Mouse (Mus musculus): ENCODE data around the gene Nrap. TPM values are rescaled to one million over a fixed set of nuclear protein-coding genes. Genes with fewer than 3 reads are reported as not detected.

Nrap gene
- polyA plus RNA-seq, 1 experiment from 2014 or later, result 0.10 TPM

DNA sequence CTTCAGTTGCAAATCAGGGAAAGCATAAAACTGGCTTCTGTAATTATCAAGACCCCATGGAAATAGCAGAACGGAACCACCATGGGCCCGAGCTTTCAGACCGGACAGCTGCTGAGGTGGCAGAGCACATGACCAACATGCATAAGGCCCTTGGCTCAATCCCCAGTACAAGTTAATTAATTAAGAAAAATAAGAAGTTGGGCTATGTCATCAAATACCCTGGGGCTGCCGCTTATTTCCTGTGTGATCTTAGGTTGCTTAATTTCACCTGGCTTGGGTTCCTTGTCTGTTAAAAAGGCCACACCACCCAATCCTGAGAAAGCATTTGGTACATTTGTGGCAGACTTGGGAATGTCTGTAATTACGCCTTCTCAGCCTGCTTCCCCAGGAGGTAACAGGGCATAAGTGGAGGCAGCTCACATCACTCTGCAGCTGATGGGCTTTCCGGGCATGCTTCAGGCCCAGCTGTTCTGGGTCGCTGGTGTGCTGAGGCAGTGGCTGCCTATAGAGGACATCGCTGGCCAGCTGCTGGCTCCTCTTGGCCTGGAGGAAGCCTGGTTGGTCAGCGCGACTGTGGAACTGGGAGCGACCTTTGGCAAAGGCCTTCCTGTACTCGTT is 68.4 kb downstream of the Nrap start:
- Histone ChIP-seq H3K4me3 (no peak overlapping the region), H3K9ac (no peak overlapping the region), H3K4me1 (peaks cover 20% of the 10 kb centered on the region), H3K4me2 (no peak overlapping the region), H3K27me3 (replicated peaks) (no peaks in the 10 kb centered on the region), H3K36me3 (no peaks in the 10 kb centered on the region), H3K27ac (no peak overlapping the region), H3K9me3 (replicated peaks) (no peaks in the 10 kb centered on the region)
- no peak for ATAC-seq
- 66% methylated on average over 12 of the region's 12 CpGs for WGBS (ENCODE audit: insufficient replicate concordance)

GRCm38 (mm10) chr19:56320186-56320860 is 69.5 kb downstream of the Nrap start:
- WGBS (ENCODE audit: insufficient replicate concordance), result 39% methylated on average over 26 of the region's 26 CpGs
- Histone ChIP-seq H3K4me2 (peak overlapping the region; percentile 32), H3K4me3 (no peak overlapping the region), H3K4me1 (peaks cover 20% of the 10 kb centered on the region), H3K9ac (no peak overlapping the region), H3K27ac (no peak overlapping the region), H3K27me3 (replicated peaks) (no peaks in the 10 kb centered on the region), H3K36me3 (no peaks in the 10 kb centered on the region), H3K9me3 (replicated peaks) (no peaks in the 10 kb centered on the region)
- ATAC-seq, result no peak

DNA sequence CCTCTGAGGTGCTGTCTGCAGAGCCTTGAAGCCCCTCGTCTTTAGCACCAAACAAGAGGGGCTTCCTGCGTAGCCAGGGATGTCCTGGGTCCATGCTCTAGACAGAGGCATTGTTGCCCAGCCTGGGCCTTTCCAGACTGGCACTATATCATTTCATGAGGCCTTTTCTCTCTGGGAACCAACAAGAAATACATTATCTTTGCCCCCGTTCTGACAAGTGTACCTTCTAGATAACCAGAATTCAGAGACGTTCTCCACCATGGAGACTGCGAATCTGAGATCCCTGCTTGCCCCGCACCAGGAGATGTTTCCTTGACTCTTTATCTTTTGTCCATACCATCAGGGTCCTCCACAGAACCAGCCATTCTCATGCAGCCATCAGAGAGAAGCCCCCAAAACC is 70.2 kb downstream of the Nrap start:
- Histone ChIP-seq H3K4me3 (no peak overlapping the region), H3K4me2 (peak overlapping the region; percentile 32), H3K9me3 (replicated peaks) (no peaks in the 10 kb centered on the region), H3K36me3 (no peaks in the 10 kb centered on the region), H3K9ac (no peak overlapping the region), H3K27ac (no peak overlapping the region), H3K4me1 (peaks cover 20% of the 10 kb centered on the region), H3K27me3 (replicated peaks) (no peaks in the 10 kb centered on the region)
- WGBS (ENCODE audit: insufficient replicate concordance), result 44% methylated on average over 6 of the region's 6 CpGs
- peak; percentile 74; the same call in 1 of the 2 replicates for ATAC-seq

DNA sequence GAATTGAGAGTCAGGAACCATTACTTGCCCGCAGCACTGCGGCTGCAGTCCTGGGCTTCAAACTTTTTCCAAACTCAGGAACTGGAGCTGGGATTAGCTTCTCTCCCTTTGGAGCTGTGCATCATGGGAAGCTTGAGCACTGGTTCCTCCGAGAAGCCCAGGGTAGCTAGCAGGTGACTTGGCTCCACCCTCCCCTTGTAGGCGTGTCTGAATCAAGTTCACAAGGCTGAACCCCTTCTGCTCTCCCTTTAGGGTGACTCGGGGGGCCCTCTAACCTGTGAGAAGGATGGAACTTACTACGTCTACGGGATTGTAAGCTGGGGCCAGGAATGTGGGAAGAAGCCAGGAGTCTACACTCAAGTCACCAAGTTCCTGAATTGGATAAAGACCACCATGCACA is 70.6 kb downstream of the Nrap start:
- 66% methylated on average over 7 of the region's 7 CpGs for WGBS (ENCODE audit: insufficient replicate concordance)
- Histone ChIP-seq H3K27ac (no peak overlapping the region), H3K27me3 (replicated peaks) (no peaks in the 10 kb centered on the region), H3K4me2 (peak overlapping the region; percentile 32), H3K9me3 (replicated peaks) (no peaks in the 10 kb centered on the region), H3K36me3 (no peaks in the 10 kb centered on the region), H3K9ac (no peak overlapping the region), H3K4me1 (peaks cover 20% of the 10 kb centered on the region), H3K4me3 (no peak overlapping the region)
- ATAC-seq, result peak; percentile 68; the same call in 1 of the 2 replicates

DNA sequence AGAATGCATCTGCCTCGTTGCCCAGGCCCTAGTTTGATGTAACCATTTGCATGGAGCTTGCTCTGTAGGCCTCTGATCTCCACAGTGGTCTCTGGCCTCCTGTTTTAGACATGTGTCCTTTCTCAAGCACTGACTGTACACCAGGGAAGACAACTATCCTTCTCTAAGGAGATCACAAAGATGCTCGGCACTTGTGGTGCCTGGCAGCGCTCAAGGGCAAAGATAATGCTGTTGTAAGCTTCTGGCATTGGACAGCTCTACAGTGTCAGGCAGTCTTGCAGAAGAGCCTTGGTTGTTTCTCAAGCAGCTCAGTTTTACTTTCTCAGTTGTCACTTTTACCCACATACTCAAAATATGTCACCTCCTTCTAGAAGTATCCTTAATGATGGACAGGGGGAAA is 73.3 kb downstream of the Nrap start:
- Histone ChIP-seq H3K36me3 (no peaks in the 10 kb centered on the region), H3K4me3 (no peak overlapping the region), H3K9ac (no peak overlapping the region), H3K27me3 (replicated peaks) (no peaks in the 10 kb centered on the region), H3K4me1 (peaks cover 20% of the 10 kb centered on the region), H3K27ac (no peak overlapping the region), H3K9me3 (replicated peaks) (no peaks in the 10 kb centered on the region), H3K4me2 (no peak overlapping the region)
- 67% methylated on average over 3 of the region's 3 CpGs for WGBS (ENCODE audit: insufficient replicate concordance)
- ATAC-seq, result no peak

GRCm38 (mm10) chr19:56300835-56301234 is 89.0 kb downstream of the Nrap start:
- WGBS (ENCODE audit: insufficient replicate concordance), result 56% methylated on average over 11 of the region's 11 CpGs
- Histone ChIP-seq H3K36me3 (no peaks in the 10 kb centered on the region), H3K27ac (no peak overlapping the region), H3K4me3 (no peak overlapping the region), H3K27me3 (replicated peaks) (0 out of 2 replicates have a peak, but pooled peaks cover 4% of the 10 kb centered on the region), H3K9ac (no peak overlapping the region), H3K4me2 (no peak overlapping the region), H3K9me3 (replicated peaks) (no peaks in the 10 kb centered on the region), H3K4me1 (no peaks in the 10 kb centered on the region)
- no peak for ATAC-seq

DNA sequence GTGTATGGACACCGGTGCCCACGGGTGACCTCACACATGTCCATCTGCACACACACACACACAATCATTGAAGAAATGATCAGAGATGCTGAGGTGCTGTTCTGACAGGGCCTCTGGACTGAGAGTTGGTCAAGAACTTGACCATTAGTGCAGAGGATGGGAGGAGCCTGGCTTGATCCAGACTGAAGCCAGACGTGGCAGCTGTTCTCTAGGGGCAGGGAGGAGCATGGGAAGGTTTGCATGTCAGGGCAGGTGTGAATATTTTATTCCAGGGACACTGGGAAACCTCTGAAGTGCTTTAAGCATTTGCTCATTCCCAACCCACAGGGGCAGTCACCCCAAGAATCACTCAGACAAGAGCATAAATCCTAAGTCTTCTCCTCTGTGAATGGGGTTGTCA is 92.6 kb downstream of the Nrap start:
- Histone ChIP-seq H3K9me3 (replicated peaks) (no peaks in the 10 kb centered on the region), H3K9ac (no peak overlapping the region), H3K36me3 (no peaks in the 10 kb centered on the region), H3K4me3 (no peak overlapping the region), H3K4me1 (no peaks in the 10 kb centered on the region), H3K27ac (no peak overlapping the region), H3K4me2 (no peak overlapping the region), H3K27me3 (replicated peaks) (0 out of 2 replicates have a peak, but pooled peaks cover 4% of the 10 kb centered on the region)
- WGBS (ENCODE audit: insufficient replicate concordance), result 57% methylated on average over 3 of the region's 3 CpGs
- no peak for ATAC-seq

DNA sequence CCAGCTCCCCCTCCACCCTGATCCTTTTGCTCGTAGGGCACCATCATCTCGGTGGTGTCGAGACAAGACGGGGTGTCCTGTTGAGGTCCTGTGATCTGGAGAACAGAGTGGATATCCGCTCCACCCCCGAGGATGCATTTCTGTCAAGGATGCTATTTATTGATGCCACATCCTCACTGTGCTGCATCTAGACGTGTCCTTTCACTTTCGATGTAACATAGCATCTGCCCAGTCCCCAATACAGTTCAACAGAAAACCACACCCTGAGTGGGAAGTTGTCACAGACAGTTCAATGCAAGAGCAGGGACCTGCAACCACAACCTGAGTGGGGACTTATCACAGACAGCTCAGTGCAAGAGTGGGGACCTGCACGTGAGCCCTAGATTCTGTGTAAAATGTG is 93.2 kb downstream of the Nrap start:
- H3K9me3 ChIP-seq (replicated peaks), result no peaks in the 10 kb centered on the region
- no peak for ATAC-seq
- H3K4me3 ChIP-seq, result no peak overlapping the region
- H3K27me3 ChIP-seq (replicated peaks), result 0 out of 2 replicates have a peak, but pooled peaks cover 4% of the 10 kb centered on the region
- H3K27ac ChIP-seq, result no peak overlapping the region
- no peaks in the 10 kb centered on the region for H3K36me3 ChIP-seq
- H3K4me1 ChIP-seq, result no peaks in the 10 kb centered on the region
- H3K9ac ChIP-seq, result no peak overlapping the region
- 62% methylated on average over 9 of the region's 9 CpGs for WGBS (ENCODE audit: insufficient replicate concordance)
- H3K4me2 ChIP-seq, result no peak overlapping the region

- Histone ChIP-seq H3K27ac (no peak overlapping the region), H3K9me3 (replicated peaks) (no peaks in the 10 kb centered on the region), H3K4me2 (no peak overlapping the region), H3K27me3 (replicated peaks) (0 out of 2 replicates have a peak, but pooled peaks cover 3% of the 10 kb centered on the region), H3K36me3 (no peaks in the 10 kb centered on the region), H3K4me3 (no peak overlapping the region), H3K4me1 (no peaks in the 10 kb centered on the region), H3K9ac (no peak overlapping the region)
- ATAC-seq, result 0 out of 2 replicates have a peak, but pooled peaks have one; percentile 36
- WGBS (ENCODE audit: insufficient replicate concordance), result 53% methylated on average over 7 of the region's 7 CpGs
Observed at GRCm38 (mm10) chr19:56294654-56295399, 95.0 kb downstream of the Nrap start.

- Histone ChIP-seq H3K9ac (no peak overlapping the region), H3K4me3 (no peak overlapping the region), H3K36me3 (no peaks in the 10 kb centered on the region), H3K27me3 (replicated peaks) (0 out of 2 replicates have a peak, but pooled peaks cover 3% of the 10 kb centered on the region), H3K4me1 (no peaks in the 10 kb centered on the region), H3K27ac (no peak overlapping the region), H3K4me2 (no peak overlapping the region), H3K9me3 (replicated peaks) (no peaks in the 10 kb centered on the region)
- 52% methylated on average over 9 of the region's 9 CpGs for WGBS (ENCODE audit: insufficient replicate concordance)
- ATAC-seq, result no peak
Observed at GRCm38 (mm10) chr19:56292335-56292734, 97.5 kb downstream of the Nrap start.

DNA sequence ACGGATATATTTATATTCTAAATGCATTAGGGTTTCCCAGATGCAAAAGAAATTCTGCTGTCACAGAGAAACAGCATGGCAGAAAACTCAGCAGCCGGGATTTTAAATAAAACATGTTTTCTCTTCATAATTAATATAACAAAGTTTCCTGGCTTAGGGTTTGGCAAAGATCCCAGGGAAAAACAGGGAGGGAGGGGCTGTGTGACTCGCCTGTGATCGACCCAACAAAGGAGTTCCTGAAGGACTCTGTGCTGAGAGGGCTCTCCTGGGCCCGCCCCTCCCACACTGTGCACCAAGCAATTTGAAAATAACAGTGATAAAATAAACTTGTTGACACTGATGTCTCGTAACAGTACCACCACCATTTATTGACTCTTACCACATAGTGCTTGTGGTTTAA is 97.9 kb downstream of the Nrap start:
- Histone ChIP-seq H3K4me1 (no peaks in the 10 kb centered on the region), H3K4me2 (no peak overlapping the region), H3K4me3 (no peak overlapping the region), H3K36me3 (no peaks in the 10 kb centered on the region), H3K27ac (no peak overlapping the region), H3K9me3 (replicated peaks) (no peaks in the 10 kb centered on the region), H3K27me3 (replicated peaks) (0 out of 2 replicates have a peak, but pooled peaks cover 3% of the 10 kb centered on the region), H3K9ac (no peak overlapping the region)
- WGBS (ENCODE audit: insufficient replicate concordance), result 53% methylated on average over 6 of the region's 6 CpGs
- no peak for ATAC-seq

DNA sequence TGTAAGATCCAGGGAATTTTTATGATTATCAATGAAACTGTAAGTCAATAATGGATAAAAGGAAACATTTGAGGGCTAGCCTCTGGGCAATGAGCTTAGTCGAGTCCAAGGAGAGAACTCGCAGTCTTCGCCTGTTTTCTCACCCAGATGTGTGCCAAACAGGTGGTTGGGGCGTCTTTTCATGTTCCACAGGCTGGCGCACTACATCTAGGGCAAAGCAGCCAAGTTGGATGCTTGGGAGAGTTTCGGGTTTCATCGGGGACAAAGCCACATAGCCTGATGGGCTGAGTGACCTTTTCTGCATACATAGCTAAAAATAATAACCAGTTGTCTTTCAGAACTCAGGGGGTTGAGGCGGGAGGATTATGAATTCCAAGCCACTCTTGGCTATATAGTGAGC is 100.2 kb downstream of the Nrap start:
- Histone ChIP-seq H3K27ac (no peak overlapping the region), H3K9me3 (replicated peaks) (no peaks in the 10 kb centered on the region), H3K4me1 (no peaks in the 10 kb centered on the region), H3K4me2 (peak overlapping the region; percentile 42), H3K4me3 (peak overlapping the region; percentile 32; the same call in 1 of the 2 replicates), H3K27me3 (replicated peaks) (0 out of 2 replicates have a peak, but pooled peaks cover 3% of the 10 kb centered on the region), H3K9ac (no peak overlapping the region), H3K36me3 (no peaks in the 10 kb centered on the region)
- no peak for ATAC-seq
- 69% methylated on average over 8 of the region's 8 CpGs for WGBS (ENCODE audit: insufficient replicate concordance)
